Mouse (Mus musculus): ENCODE measurements around the gene Ly6g.
"Not testable (repeated sequence)": the region's sequence is repeated elsewhere in the genome, so short reads cannot be mapped to it uniquely, and the experiment has no call there.

The Ly6g gene

GRCm38 (mm10) chr15:75154940-75155339, at the start of gene Ly6g:
Gene Ly6g (plus strand): TSS chr15:75155240.
- no peak for DNase-seq (ENCODE audit: extremely low read depth, low read depth, low spot score)

GRCm38 (mm10) chr15:75110424-75110823, 44.6 kb upstream of the Ly6g start:
- DNase-seq (ENCODE audit: extremely low read depth, low read depth, low spot score): not testable (repeated sequence)

DNA sequence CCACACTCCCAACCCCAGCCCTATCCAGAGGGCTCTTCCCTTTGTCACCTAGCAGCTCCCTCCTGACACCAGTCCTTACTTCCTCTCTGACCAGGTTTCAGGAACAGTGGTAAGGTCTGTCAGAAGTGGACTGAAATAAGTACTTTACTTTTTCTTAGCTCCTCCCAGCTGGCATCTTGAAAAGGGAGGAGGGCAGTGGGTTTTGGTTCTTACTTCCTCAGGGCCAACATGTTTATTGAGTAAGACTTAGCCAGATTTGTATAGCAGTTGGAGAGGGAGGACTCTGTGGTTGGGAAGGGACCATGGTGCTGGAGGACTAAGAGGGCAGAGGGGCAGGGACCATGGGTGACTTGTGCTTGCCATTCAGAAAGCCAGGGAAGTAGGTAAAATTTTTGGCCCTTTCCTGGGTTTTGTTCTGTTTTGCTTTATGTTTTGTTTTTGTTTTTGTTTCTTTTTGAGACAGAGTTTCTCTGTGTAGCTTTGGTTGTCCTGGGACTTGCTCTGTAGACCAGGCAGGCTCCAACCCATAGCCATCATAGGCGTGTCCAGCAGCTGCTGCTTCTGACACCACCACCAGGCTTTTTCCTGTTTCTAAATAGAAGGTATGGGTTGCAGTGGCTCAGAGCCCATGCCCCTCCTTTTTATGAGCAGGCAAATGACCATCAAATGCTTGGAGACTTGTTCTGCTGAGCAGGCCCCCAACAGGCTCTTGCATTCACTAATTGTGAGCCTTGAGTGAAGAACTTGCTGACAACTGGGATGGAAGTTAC, 43.0 kb upstream of the Ly6g start, which contains the start of gene Ly6c2:
Gene Ly6c2, minus strand, starts transcription at position 110 of the 770 bp plus-strand sequence.
- not testable (repeated sequence) for DNase-seq (ENCODE audit: extremely low read depth, low read depth, low spot score)

- no peak for DNase-seq (ENCODE audit: extremely low read depth, low read depth, low spot score)
Measured at GRCm38 (mm10) chr15:75116525-75116924, 38.5 kb upstream of the Ly6g start.

GRCm38 (mm10) chr15:75117481-75117880, 37.6 kb upstream of the Ly6g start:
- not testable (repeated sequence) for DNase-seq (ENCODE audit: extremely low read depth, low read depth, low spot score)

- not testable (repeated sequence) for DNase-seq (ENCODE audit: extremely low read depth, low read depth, low spot score)
Measured at GRCm38 (mm10) chr15:75118742-75119141, 36.3 kb upstream of the Ly6g start.

DNA sequence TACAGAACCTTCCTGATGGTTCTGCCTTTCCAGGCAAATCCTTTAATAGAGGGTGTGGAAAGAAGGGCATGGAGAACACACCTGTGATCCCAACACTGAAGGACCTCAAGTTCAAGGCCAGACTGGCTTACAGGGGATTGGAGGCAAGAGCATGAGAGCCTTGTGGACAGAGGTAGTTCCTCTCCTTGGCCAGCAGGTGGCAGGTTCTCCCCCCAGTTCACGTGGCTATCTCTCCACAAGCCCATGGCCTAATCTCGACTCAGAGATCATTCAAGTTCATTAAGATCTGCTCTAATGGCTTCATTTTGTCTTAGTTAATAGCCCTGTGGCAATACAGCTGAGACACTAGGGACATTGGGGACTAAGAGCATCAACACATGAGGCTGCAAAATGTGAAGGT, 35.0 kb upstream of the Ly6g start:
- DNase-seq (ENCODE audit: extremely low read depth, low read depth, low spot score): no peak

DNA sequence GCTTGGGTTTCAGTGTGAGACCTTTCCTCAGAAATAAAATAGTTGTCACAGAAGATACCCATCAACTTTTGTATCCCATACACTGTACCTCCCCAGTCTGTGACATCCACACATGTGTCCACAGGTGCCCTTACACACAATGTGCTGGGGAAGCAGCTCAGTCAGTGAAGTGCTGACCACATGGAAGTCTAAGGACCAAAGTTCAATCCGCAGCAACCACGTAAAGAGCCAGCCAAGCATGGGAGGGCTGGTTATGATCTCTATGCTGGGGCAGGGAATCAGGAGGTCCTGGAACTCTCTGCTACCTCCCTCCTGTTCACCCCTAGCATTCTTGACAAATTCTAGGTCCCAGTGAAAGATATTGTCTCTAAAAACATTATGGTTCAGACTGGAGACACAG, 22.7 kb upstream of the Ly6g start:
- DNase-seq (ENCODE audit: extremely low read depth, low read depth, low spot score): not testable (repeated sequence)

DNA sequence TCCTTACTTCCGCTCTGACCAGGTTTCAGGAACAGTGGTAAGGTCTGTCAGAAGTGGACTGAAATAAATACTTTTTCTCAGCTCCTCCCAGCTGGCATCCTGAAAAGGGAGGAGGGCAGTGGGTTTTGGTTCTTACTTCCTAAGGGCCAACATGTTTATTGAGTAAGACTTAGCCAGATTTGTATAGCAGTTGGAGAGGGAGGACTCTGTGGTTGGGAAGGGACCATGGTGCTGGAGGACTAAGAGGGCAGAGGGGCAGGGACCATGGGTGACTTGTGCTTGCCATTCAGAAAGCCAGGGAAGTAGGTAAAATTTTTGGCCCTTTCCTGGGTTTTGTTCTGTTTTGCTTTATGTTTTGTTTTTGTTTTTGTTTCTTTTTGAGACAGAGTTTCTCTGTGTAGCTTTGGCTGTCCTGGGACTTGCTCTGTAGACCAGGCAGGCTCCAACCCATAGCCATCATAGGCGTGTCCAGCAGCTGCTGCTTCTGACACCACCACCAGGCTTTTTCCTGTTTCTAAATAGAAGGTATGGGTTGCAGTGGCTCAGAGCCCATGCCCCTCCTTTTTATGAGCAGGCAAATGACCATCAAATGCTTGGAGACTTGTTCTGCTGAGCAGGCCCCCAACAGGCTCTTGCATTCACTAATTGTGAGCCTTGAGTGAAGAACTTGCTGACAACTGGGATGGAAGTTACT, 19.8 kb upstream of the Ly6g start:
- not testable (repeated sequence) for DNase-seq (ENCODE audit: extremely low read depth, low read depth, low spot score)

GRCm38 (mm10) chr15:75137739-75138138, 17.3 kb upstream of the Ly6g start:
- DNase-seq (ENCODE audit: extremely low read depth, low read depth, low spot score): not testable (repeated sequence)

DNA sequence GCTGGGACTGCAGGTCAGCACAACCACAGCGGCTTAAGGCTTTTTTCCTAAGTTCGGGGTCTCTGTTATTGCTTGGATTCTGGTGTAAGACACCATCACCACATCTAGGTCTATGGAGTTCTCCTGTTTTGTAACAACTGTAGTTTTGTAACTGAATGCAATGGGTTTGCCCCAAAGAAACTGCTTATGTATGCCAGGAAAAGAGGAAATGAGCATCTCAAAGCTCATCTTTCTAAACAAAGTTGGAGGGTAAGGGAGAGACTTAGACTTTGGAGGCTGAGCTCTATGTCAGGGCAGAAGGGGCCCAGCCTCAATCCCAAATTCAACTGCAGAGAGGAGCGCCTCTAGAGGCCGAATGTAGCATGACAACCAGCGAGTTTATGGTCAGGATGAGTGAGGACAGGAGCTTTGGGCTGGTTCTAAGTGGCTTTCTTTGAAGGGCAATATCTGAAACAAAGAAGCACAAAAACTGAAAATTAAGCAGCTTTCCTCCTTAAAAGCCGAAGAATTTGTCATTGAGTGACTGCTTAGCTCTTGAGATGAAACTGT, 13.2 kb upstream of the Ly6g start:
- DNase-seq (ENCODE audit: extremely low read depth, low read depth, low spot score): not testable (repeated sequence)

- DNase-seq (ENCODE audit: extremely low read depth, low read depth, low spot score): no peak
Measured at GRCm38 (mm10) chr15:75143735-75144134, 11.3 kb upstream of the Ly6g start.

DNA sequence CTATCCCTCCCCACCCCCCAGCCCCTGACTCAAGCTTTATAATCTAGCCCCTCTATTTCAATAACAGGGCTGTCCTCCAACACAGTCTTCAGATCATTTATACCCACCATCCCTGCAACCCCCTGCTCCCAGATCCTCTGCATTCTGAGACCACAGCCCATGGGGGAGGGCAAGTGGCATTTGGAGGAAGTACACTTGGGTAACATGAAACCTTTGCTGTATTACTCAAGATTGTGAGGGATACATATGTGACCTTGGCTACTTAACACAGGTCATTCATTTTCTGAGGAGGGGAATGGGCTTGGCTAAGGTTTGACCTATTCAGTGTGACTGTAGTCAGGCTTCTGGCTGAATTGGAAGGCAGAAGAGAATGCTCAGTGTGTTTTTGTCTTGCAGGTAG, 2.0 kb upstream of the Ly6g start:
- DNase-seq (ENCODE audit: extremely low read depth, low read depth, low spot score): no peak

- DNase-seq (ENCODE audit: extremely low read depth, low read depth, low spot score): no peak
Measured at GRCm38 (mm10) chr15:75157646-75158045, 2.6 kb downstream of the Ly6g start.

DNA sequence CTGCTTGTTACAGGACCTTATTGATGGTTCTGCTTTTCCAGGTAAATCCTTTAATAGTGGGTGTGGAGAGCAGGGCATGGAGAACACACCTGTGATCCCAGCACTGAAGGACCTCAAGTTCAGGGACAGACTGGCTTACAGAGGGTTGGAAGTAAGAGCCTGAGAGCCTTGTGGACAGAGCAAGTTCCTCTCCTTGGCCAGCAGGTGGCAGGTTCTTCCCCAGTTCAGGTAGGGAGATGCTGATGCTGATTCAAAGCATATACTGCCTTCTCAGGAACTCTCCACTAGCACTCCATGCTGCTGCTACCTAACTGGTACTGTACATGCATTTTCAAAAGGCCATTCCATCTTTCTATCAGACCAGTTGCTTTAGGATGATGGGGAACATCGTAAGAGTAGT, 20.5 kb downstream of the Ly6g start:
- DNase-seq (ENCODE audit: extremely low read depth, low read depth, low spot score): no peak

GRCm38 (mm10) chr15:75186291-75186690, 31.3 kb downstream of the Ly6g start:
- DNase-seq (ENCODE audit: extremely low read depth, low read depth, low spot score): no peak

- DNase-seq (ENCODE audit: extremely low read depth, low read depth, low spot score): no peak
Measured at GRCm38 (mm10) chr15:75189116-75189515, 34.1 kb downstream of the Ly6g start.

GRCm38 (mm10) chr15:75190560-75190959, 35.5 kb downstream of the Ly6g start:
- not testable (repeated sequence) for DNase-seq (ENCODE audit: extremely low read depth, low read depth, low spot score)
